Mouse (Mus musculus): Measurements from ENCODE around the gene Gng12.
A peak's percentile ranks its signal among the peaks of the same experiment; 100 is the strongest.
"Not testable (repeated sequence)": the region's sequence is repeated elsewhere in the genome, so short reads cannot be mapped to it uniquely, and the experiment has no call there.

DNA sequence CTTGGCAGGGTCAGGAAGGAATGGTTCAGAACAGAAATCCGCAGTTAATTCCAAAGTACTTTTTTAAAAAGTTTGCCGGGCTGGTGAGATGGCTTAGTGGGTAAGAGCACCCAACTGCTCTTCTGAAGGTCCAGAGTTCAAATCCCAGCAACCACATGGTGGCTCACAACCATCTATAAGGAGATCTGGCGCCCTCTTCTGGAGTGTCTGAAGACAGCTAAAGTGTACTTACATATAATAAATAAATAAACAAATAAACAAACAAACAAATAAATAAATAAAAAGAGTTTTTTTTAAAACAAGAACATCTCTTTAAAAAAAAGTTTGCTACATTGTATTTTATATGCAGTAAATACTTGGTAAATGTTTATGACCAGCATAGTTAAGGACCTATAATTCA lies 67.5 kb downstream of the Gng12 start:
- peak; percentile 33; the same call in 1 of the 2 replicates for TF ChIP-seq CTCF (IDR thresholded peaks at IDR 0.05; ENCODE audit: low read depth)
- TF ChIP-seq EP300 (optimal IDR thresholded peaks at IDR 0.05), result not testable (repeated sequence)

Data from stomach, postnatal 0 days (tissue).